Mouse (Mus musculus) liver, adult 2 months (tissue): ENCODE measurements around the gene Plet1. TPM values are rescaled to one million over a fixed set of nuclear protein-coding genes. Genes with fewer than 3 reads are reported as not detected.

Experiments used
- DNase-seq: peaks from one replicate; pipeline ENCODE4 v3.0.0-alpha.2; 2011; ENCODE audit warnings: low read depth, low spot score; ENCODE audit errors: extremely low read depth
- H3K27ac ChIP-seq: fragments of 200-500 bp; replicated peaks from 2 replicates; pipeline ENCODE4 v1.5.1; 2012; ENCODE audit warnings: low read depth, mild to moderate bottlenecking, control low read depth, inconsistent platforms, low read length; ENCODE audit not compliant: insufficient read depth
- H3K27me3 ChIP-seq: fragments of 200-500 bp; 2 replicates; pipeline ENCODE4 v1.6.1; 2012; ENCODE audit warnings: mild to moderate bottlenecking, moderate library complexity, low read length, inconsistent platforms; ENCODE audit not compliant: control insufficient read depth, insufficient read depth
- H3K36me3 ChIP-seq: fragments of 200-500 bp; 2 replicates; pipeline ENCODE4 v1.6.1; 2012; ENCODE audit warnings: low read length, inconsistent platforms; ENCODE audit not compliant: control insufficient read depth, insufficient read depth
- H3K4me1 ChIP-seq: fragments of 200-500 bp; 2 replicates; pipeline ENCODE4 v1.6.1; 2011; ENCODE audit warnings: low read length; ENCODE audit not compliant: control insufficient read depth, insufficient read depth
- H3K4me3 ChIP-seq: fragments of 200-500 bp; 2 replicates; pipeline ENCODE4 v1.5.1; 2011; ENCODE audit warnings: low read depth, mild to moderate bottlenecking, control low read depth, low read length, moderate library complexity; ENCODE audit not compliant: insufficient read depth
- H3K79me2 ChIP-seq: fragments of 200-500 bp; 2 replicates; pipeline ENCODE4 v1.6.1; 2012; ENCODE audit warnings: inconsistent platforms, mild to moderate bottlenecking, low read length, moderate library complexity; ENCODE audit not compliant: control insufficient read depth, insufficient read depth
- H3K9ac ChIP-seq: fragments of 200-500 bp; 2 replicates; pipeline ENCODE4 v1.6.1; 2012; ENCODE audit warnings: low read depth, mild to moderate bottlenecking, control low read depth, inconsistent platforms, low read length
- CTCF ChIP-seq: fragments of 200-500 bp; IDR thresholded peaks from 2 replicates; pipeline ENCODE4 v1.5.1; 2011; ENCODE audit warnings: low read depth, low read length, control low read depth
- POLR2A ChIP-seq: fragments of 200-500 bp; IDR thresholded peaks from 2 replicates; pipeline ENCODE4 v1.6.1; 2011; ENCODE audit warnings: low read length, control low read depth; ENCODE audit not compliant: insufficient read depth; ENCODE audit errors: extremely low read depth
- WGBS: fragments of 180-500 bp; shearing (Covaris S2); methylation state at CpG from one replicate; pipeline ENCODE4 v1.1.7; 2018; 5-methylcytosine and 5-hydroxymethylcytosine counted together
- polyA plus RNA-seq: library from polyadenylated mRNA; depleted of rRNA; stranded (reverse); fragments of >200 nt; gene quantifications from 2 replicates; pipeline ENCODE4 v1.2.3, GENCODE M21; 2012
- total RNA-seq: library from RNA; depleted of rRNA; stranded (reverse); fragments of >200 nt; gene quantifications from 2 replicates; pipeline ENCODE4 v1.2.3, GENCODE M21; 2014

Plet1 gene
- total and polyA plus RNA-seq, 2 experiments, result 0.37 to 0.86 TPM

GRCm38 (mm10) chr9:50496546-50496945 lies 2.2 kb downstream of the Plet1 start:
- DNase-seq, result no peak
- H3K36me3 ChIP-seq, result no peaks in the 10 kb centered on the region
- H3K4me3 ChIP-seq, result no peak overlapping the region
- H3K27me3 ChIP-seq, result no peaks in the 10 kb centered on the region
- H3K27ac ChIP-seq, result no peak overlapping the region
- 59% methylated on average over 6 of the region's 6 CpGs for WGBS
- peaks cover 8% of the 10 kb centered on the region for H3K4me1 ChIP-seq
- TF ChIP-seq CTCF, result no peak
- no peak for TF ChIP-seq POLR2A
- 0 out of 2 replicates have a peak, but pooled peaks cover 3% of the 10 kb centered on the region for H3K79me2 ChIP-seq
- no peak overlapping the region for H3K9ac ChIP-seq

GRCm38 (mm10) chr9:50497076-50497475 lies 2.8 kb downstream of the Plet1 start:
- H3K27me3 ChIP-seq, result no peaks in the 10 kb centered on the region

GRCm38 (mm10) chr9:50497536-50497935 lies 3.2 kb downstream of the Plet1 start:
- Histone ChIP-seq H3K4me1 (peaks cover 8% of the 10 kb centered on the region), H3K27me3 (no peaks in the 10 kb centered on the region), H3K4me3 (no peak overlapping the region), H3K36me3 (no peaks in the 10 kb centered on the region), H3K79me2 (0 out of 2 replicates have a peak, but pooled peaks cover 3% of the 10 kb centered on the region), H3K27ac (no peak overlapping the region), H3K9ac (no peak overlapping the region)
- WGBS, result 72% methylated on average over 2 of the region's 2 CpGs
- no peak for DNase-seq
- TF ChIP-seq CTCF (no peak), POLR2A (no peak)

More at GRCm38 (mm10) chr9:50497076-50497475, 2.8 kb downstream of the Plet1 start:
- WGBS, result 81% methylated on average over 6 of the region's 6 CpGs
- Histone ChIP-seq H3K79me2 (0 out of 2 replicates have a peak, but pooled peaks cover 3% of the 10 kb centered on the region), H3K4me1 (peaks cover 8% of the 10 kb centered on the region), H3K27ac (no peak overlapping the region), H3K4me3 (no peak overlapping the region), H3K36me3 (no peaks in the 10 kb centered on the region), H3K9ac (no peak overlapping the region)
- TF ChIP-seq POLR2A, result no peak
- TF ChIP-seq CTCF, result no peak
- DNase-seq, result no peak

GRCm38 (mm10) chr9:50498815-50499214 lies 4.5 kb downstream of the Plet1 start:
- H3K4me1 ChIP-seq, result peaks cover 7% of the 10 kb centered on the region
- H3K79me2 ChIP-seq, result 0 out of 2 replicates have a peak, but pooled peaks cover 3% of the 10 kb centered on the region
- 88% methylated on average over 16 of the region's 16 CpGs for WGBS
- H3K4me3 ChIP-seq, result no peak overlapping the region
- H3K27me3 ChIP-seq, result no peaks in the 10 kb centered on the region
- no peak overlapping the region for H3K9ac ChIP-seq
- TF ChIP-seq CTCF (no peak), POLR2A (no peak)
- H3K36me3 ChIP-seq, result no peaks in the 10 kb centered on the region
- no peak for DNase-seq
- no peak overlapping the region for H3K27ac ChIP-seq

GRCm38 (mm10) chr9:50499781-50500180 lies 5.5 kb downstream of the Plet1 start:
- Histone ChIP-seq H3K36me3 (no peaks in the 10 kb centered on the region), H3K27me3 (no peaks in the 10 kb centered on the region), H3K9ac (no peak overlapping the region), H3K4me1 (peaks cover 9% of the 10 kb centered on the region), H3K27ac (no peak overlapping the region), H3K79me2 (0 out of 2 replicates have a peak, but pooled peaks cover 3% of the 10 kb centered on the region), H3K4me3 (no peak overlapping the region)
- TF ChIP-seq CTCF (no peak), POLR2A (no peak)
- DNase-seq, result no peak
- WGBS, result 79% methylated on average over 3 of the region's 3 CpGs

GRCm38 (mm10) chr9:50500467-50500973 lies 6.2 kb downstream of the Plet1 start:
- no peak for DNase-seq
- no peaks in the 10 kb centered on the region for H3K36me3 ChIP-seq
- H3K79me2 ChIP-seq, result 0 out of 2 replicates have a peak, but pooled peaks cover 3% of the 10 kb centered on the region
- peak overlapping the region; percentile 58 for H3K4me3 ChIP-seq
- peak overlapping the region; percentile 41; the same call in 1 of the 2 replicates for H3K9ac ChIP-seq
- H3K27ac ChIP-seq, result peak overlapping the region; percentile 43
- H3K27me3 ChIP-seq, result no peaks in the 10 kb centered on the region
- 39% methylated on average over 15 of the region's 15 CpGs for WGBS
- peaks cover 12% of the 10 kb centered on the region for H3K4me1 ChIP-seq
- TF ChIP-seq POLR2A, result no peak
- TF ChIP-seq CTCF, result no peak
